Mouse (Mus musculus): ENCODE data around the gene Setd5. TPM values are rescaled to one million over a fixed set of nuclear protein-coding genes. Genes with fewer than 3 reads are reported as not detected.

Setd5 gene
- total RNA-seq, 2 experiments from 2014 or later = 116 to 119 TPM

- no peak for DNase-seq (ENCODE audit: extremely low spot score in 1 of 2, low spot score in 2 of 2)
- intact Hi-C loops (cut with DNase I) = no loop called here
- no peak for TF ChIP-seq CTCF (IDR thresholded peaks at IDR 0.05)
- Histone ChIP-seq H3K27ac (no peak overlapping the region), H3K4me3 (no peak overlapping the region)
These were observed 14.9 kb upstream of the Setd5 start for GRCm38 (mm10) chr6:113062253-113062652.

GRCm38 (mm10) chr6:113063363-113063762, 13.8 kb upstream of the Setd5 start:
- Histone ChIP-seq H3K4me3 (no peak overlapping the region), H3K27ac (no peak overlapping the region)
- no peak for DNase-seq (ENCODE audit: extremely low spot score in 1 of 2, low spot score in 2 of 2)
- intact Hi-C loops (cut with DNase I) = no loop called here
- no peak for TF ChIP-seq CTCF (IDR thresholded peaks at IDR 0.05)

GRCm38 (mm10) chr6:113065186-113065585, 12.0 kb upstream of the Setd5 start:
- no peak for DNase-seq (ENCODE audit: extremely low spot score in 1 of 2, low spot score in 2 of 2)
- Histone ChIP-seq H3K4me3 (no peak overlapping the region), H3K27ac (no peak overlapping the region)
- no peak for TF ChIP-seq CTCF (IDR thresholded peaks at IDR 0.05)
- intact Hi-C loops (cut with DNase I) = no loop called here

GRCm38 (mm10) chr6:113069154-113069553, 8.0 kb upstream of the Setd5 start:
- H3K27ac ChIP-seq = no peak overlapping the region
- TF ChIP-seq CTCF (IDR thresholded peaks at IDR 0.05) = no peak
- DNase-seq (ENCODE audit: extremely low spot score in 1 of 2, low spot score in 2 of 2) = no peak
- no peak overlapping the region for H3K4me3 ChIP-seq
- intact Hi-C loops (cut with DNase I) = no loop called here

- intact Hi-C loops (cut with DNase I) = no loop called here
- Histone ChIP-seq H3K4me3 (peak overlapping the region; percentile 78), H3K27ac (peak overlapping the region; percentile 99)
- DNase-seq (ENCODE audit: extremely low spot score in 1 of 2, low spot score in 2 of 2) = no peak
- no peak for TF ChIP-seq CTCF (IDR thresholded peaks at IDR 0.05)
These were observed 1.9 kb upstream of the Setd5 start for GRCm38 (mm10) chr6:113075261-113075660.

GRCm38 (mm10) chr6:113076012-113076685, 1.0 kb upstream of the Setd5 start:
- Histone ChIP-seq H3K4me3 (peak overlapping the region; percentile 78), H3K27ac (peak overlapping the region; percentile 99)
- peak; percentile 91 for DNase-seq (ENCODE audit: extremely low spot score in 1 of 2, low spot score in 2 of 2)
- TF ChIP-seq CTCF (IDR thresholded peaks at IDR 0.05) = peak; percentile 50
- intact Hi-C loops (cut with DNase I) = loop anchor here (1.0 kb wide), 2 partner anchors 23 to 30 kb away; partner anchors contain the start of gene Thumpd3

- peak in 1 of 2 experiments; percentile 19 for DNase-seq (ENCODE audit: extremely low spot score in 1 of 2, low spot score in 2 of 2)
- intact Hi-C loops (cut with DNase I) = loop anchor here (1.0 kb wide), 1 partner anchor 229 kb away; no protein-coding TSS in a partner anchor
- Histone ChIP-seq H3K4me3 (peak overlapping the region; percentile 78), H3K27ac (peak overlapping the region; percentile 99)
- no peak for TF ChIP-seq CTCF (IDR thresholded peaks at IDR 0.05)
These were observed 435 bp downstream of the Setd5 start for GRCm38 (mm10) chr6:113077569-113078030.

- H3K27ac ChIP-seq = peak overlapping the region; percentile 99
- no peak; the same call in 1 of the 2 replicates for TF ChIP-seq CTCF (IDR thresholded peaks at IDR 0.05)
- H3K4me3 ChIP-seq = peak overlapping the region; percentile 78
- intact Hi-C loops (cut with DNase I) = no loop called here
- DNase-seq (ENCODE audit: extremely low spot score in 1 of 2, low spot score in 2 of 2) = peak; percentile 22 to 31
These were observed 1.0 kb downstream of the Setd5 start for GRCm38 (mm10) chr6:113078031-113078721.

- TF ChIP-seq CTCF (IDR thresholded peaks at IDR 0.05) = no peak; the same call in 1 of the 2 replicates
- peak overlapping the region; percentile 99; the same call in 1 of the 2 replicates for H3K27ac ChIP-seq
- intact Hi-C loops (cut with DNase I) = no loop called here
These were observed 2.3 kb downstream of the Setd5 start for GRCm38 (mm10) chr6:113079492-113079891.

GRCm38 (mm10) chr6:113082229-113082628, 5.1 kb downstream of the Setd5 start:
- no peak overlapping the region for H3K4me3 ChIP-seq
- intact Hi-C loops (cut with DNase I) = no loop called here
- no peak for TF ChIP-seq CTCF (IDR thresholded peaks at IDR 0.05)
- peak overlapping the region; percentile 21; the same call in 1 of the 2 replicates for H3K27ac ChIP-seq
- DNase-seq (ENCODE audit: extremely low spot score in 1 of 2, low spot score in 2 of 2) = peak in 1 of 2 experiments; percentile 18

More at GRCm38 (mm10) chr6:113079492-113079891, 2.3 kb downstream of the Setd5 start:
- peak overlapping the region; percentile 78 for H3K4me3 ChIP-seq
- peak; percentile 23 to 24 for DNase-seq (ENCODE audit: extremely low spot score in 1 of 2, low spot score in 2 of 2)

- DNase-seq (ENCODE audit: extremely low spot score in 1 of 2, low spot score in 2 of 2) = no peak
- Histone ChIP-seq H3K27ac (peak overlapping the region; percentile 5; the same call in 1 of the 2 replicates), H3K4me3 (no peak overlapping the region)
- intact Hi-C loops (cut with DNase I) = no loop called here
- no peak for TF ChIP-seq CTCF (IDR thresholded peaks at IDR 0.05)
These were observed 7.4 kb downstream of the Setd5 start for GRCm38 (mm10) chr6:113084590-113084989.

- no peak for DNase-seq (ENCODE audit: extremely low spot score in 1 of 2, low spot score in 2 of 2)
- H3K4me3 ChIP-seq = no peak overlapping the region
- H3K27ac ChIP-seq = no peak overlapping the region
- no peak for TF ChIP-seq CTCF (IDR thresholded peaks at IDR 0.05)
- intact Hi-C loops (cut with DNase I) = no loop called here
These were observed 16.0 kb downstream of the Setd5 start for GRCm38 (mm10) chr6:113093206-113093605.
